In genomic region chr12:85110698-85111592, GRCm38 (mm10) we compare ENCODE assay signal across 8 mouse cellular contexts. TPM values are rescaled to one million over a fixed set of nuclear protein-coding genes. Genes with fewer than 3 reads are reported as not detected.
DNase-seq lines count a peak whose midpoint lies in the region; ATAC-seq and TF ChIP-seq lines count a peak whose summit lies in the region.

Gene Prox2 (minus strand): TSS chr12:85110759.
Gene Dlst (plus strand): TSS chr12:85110833.

- peaks cover 52% of the 10 kb centered on the region for H3K36me3 ChIP-seq in G1E (replicated peaks)
- H3K36me3 ChIP-seq in forebrain, embryonic 15.5 days: peaks cover 9% of the 10 kb centered on the region; the same call in 1 of the 2 replicates
- H3K36me3 ChIP-seq in neural tube, embryonic 14.5 days (ENCODE audit: control insufficient read depth, insufficient read depth, low read length): 0 out of 2 replicates have a peak, but pooled peaks cover 6% of the 10 kb centered on the region
- H3K36me3 ChIP-seq in testis, adult 2 months (ENCODE audit: control insufficient read depth, insufficient read depth, low read length): no peaks in the 10 kb centered on the region; the same call in 1 of the 2 replicates

- peak within 1 kb of the TSS; percentile 72 for H3K4me2 ChIP-seq in forebrain, embryonic 15.5 days (replicated peaks)
- H3K4me2 ChIP-seq in neural tube, embryonic 14.5 days (ENCODE audit: low read depth, low read length): peak within 1 kb of the TSS; percentile 88

- peak within 1 kb of the TSS; percentile 84 for H3K27ac ChIP-seq in forebrain, embryonic 15.5 days (replicated peaks)
- peak within 1 kb of the TSS; percentile 82 for H3K27ac ChIP-seq in neural tube, embryonic 14.5 days (ENCODE audit: low read depth, low read length)
- peak within 1 kb of the TSS; percentile 74 for H3K27ac ChIP-seq in testis, adult 2 months (ENCODE audit: control insufficient read depth, insufficient read depth, low read depth, low read length)

- H3K27me3 ChIP-seq in G1E (ENCODE audit: insufficient read depth, low read length): no peaks in the 10 kb centered on the region
- H3K27me3 ChIP-seq in forebrain, embryonic 15.5 days: no peaks in the 10 kb centered on the region
- no peaks in the 10 kb centered on the region for H3K27me3 ChIP-seq in neural tube, embryonic 14.5 days (ENCODE audit: control insufficient read depth, insufficient read depth, low read length)
- H3K27me3 ChIP-seq in testis, adult 2 months (ENCODE audit: control insufficient read depth, insufficient read depth, low read length): no peaks in the 10 kb centered on the region

- H3K9ac ChIP-seq in forebrain, embryonic 15.5 days (replicated peaks): peak within 1 kb of the TSS; percentile 95
- peak within 1 kb of the TSS; percentile 94 for H3K9ac ChIP-seq in neural tube, embryonic 14.5 days (replicated peaks; ENCODE audit: low read depth, low read length)

- TF ChIP-seq POLR2A in testis, adult 2 months (IDR thresholded peaks at IDR 0.05; ENCODE audit: control insufficient read depth, low read depth, low read length): peak; percentile 67

- peak within 1 kb of the TSS; percentile 86 for H3K4me3 ChIP-seq in G1E (ENCODE audit: low read depth, low read length)
- H3K4me3 ChIP-seq in forebrain, embryonic 15.5 days: peak within 1 kb of the TSS; percentile 89
- peak within 1 kb of the TSS; percentile 99 for H3K4me3 ChIP-seq in neural tube, embryonic 14.5 days (ENCODE audit: low read depth, low read length)
- H3K4me3 ChIP-seq in testis, adult 2 months (ENCODE audit: control insufficient read depth, low read depth, low read length): peak within 1 kb of the TSS; percentile 94

- H3K9me3 ChIP-seq in G1E (replicated peaks): no peaks in the 10 kb centered on the region
- H3K9me3 ChIP-seq in forebrain, embryonic 15.5 days: no peaks in the 10 kb centered on the region
- no peaks in the 10 kb centered on the region for H3K9me3 ChIP-seq in neural tube, embryonic 14.5 days (ENCODE audit: control insufficient read depth, low read length)

- intact Hi-C loops in heart, postnatal 25 days (cut with DNase I): no loop called here

- peaks cover 56% of the 10 kb centered on the region for H3K4me1 ChIP-seq in G1E (ENCODE audit: insufficient read depth, low read depth, low read length)
- peaks cover 26% of the 10 kb centered on the region for H3K4me1 ChIP-seq in forebrain, embryonic 15.5 days
- peaks cover 20% of the 10 kb centered on the region for H3K4me1 ChIP-seq in neural tube, embryonic 14.5 days (ENCODE audit: control insufficient read depth, insufficient read depth, low read length)
- peaks cover 17% of the 10 kb centered on the region for H3K4me1 ChIP-seq in testis, adult 2 months (ENCODE audit: control insufficient read depth, insufficient read depth, low read length)

- TF ChIP-seq CTCF in G1E (IDR thresholded peaks at IDR 0.05; ENCODE audit: low read depth, low read length): no peak
- no peak for TF ChIP-seq CTCF in testis, adult 2 months (IDR thresholded peaks at IDR 0.05; ENCODE audit: control insufficient read depth, insufficient read depth, insufficient replicate concordance, low read depth, low read length)

- WGBS in forebrain, embryonic 15.5 days: under 1% methylated on average over 83 of the region's 83 CpGs
- WGBS in neural tube, embryonic 14.5 days: under 1% methylated on average over 80 of the region's 83 CpGs

- DNase-seq in G1E (ENCODE audit: low spot score): peak; percentile 96
- DNase-seq in cerebellum, adult 11-12 months: peak; percentile 87
- peak; percentile 79 for DNase-seq in heart, postnatal 25 days (ENCODE audit: low spot score)
- peak; percentile 84 to 92 for DNase-seq in layer of hippocampus, adult 18-20 months (ENCODE audit: low spot score in 2 of 2)
- DNase-seq in lung, adult 18-20 months: peak; percentile 87

- ATAC-seq in G1E (ENCODE audit: extremely low read depth, insufficient number of reproducible peaks, low FRiP score, poor library complexity, severe bottlenecking): peak; percentile 65
- ATAC-seq in forebrain, embryonic 15.5 days (replicated peaks): peak; percentile 97
- peak; percentile 98 for ATAC-seq in neural tube, embryonic 14.5 days (ENCODE audit: low read depth)

RNA-seq across cellular contexts. Expression of gene Prox2, which starts in this region (rescaled TPM):
- total RNA-seq in G1E (2014; fragmentation: Nextera tagmentation) (12.1 and 13.5 TPM in 2 replicates), G1E (2017) (10.3 and 10.7 TPM in 2 replicates)
- 6.8 and 7.0 TPM in 2 replicates for polyA plus RNA-seq in G1E (2012)
- 1.7 and 1.8 TPM in 2 replicates for polyA plus RNA-seq in forebrain, embryonic 15.5 days (2015; fragmentation: Nextera tagmentation; extraction: Ambion mirVana)
- total RNA-seq in heart, postnatal 25 days (2021): 1 to 10 TPM; 1.5 to 1.8 TPM
- total RNA-seq in layer of hippocampus, adult 18-20 months (2021): 1 to 10 TPM; 1.8 to 2.2 TPM
- polyA plus RNA-seq in neural tube, embryonic 14.5 days (2014; fragmentation: Nextera tagmentation; extraction: Ambion mirVana): 1.0 and 1.9 TPM in 2 replicates
- 38.3 and 42.1 TPM in 2 replicates for polyA plus RNA-seq in testis, adult 2 months (2012; rRNA removed)

RNA-seq across cellular contexts. Expression of gene Dlst, which starts in this region (rescaled TPM):
- 208 and 213 TPM in 2 replicates for total RNA-seq in G1E (2014; fragmentation: Nextera tagmentation)
- 200 and 221 TPM in 2 replicates for total RNA-seq in G1E (2017)
- 728 and 1,047 TPM in 2 replicates for polyA plus RNA-seq in G1E (2012)
- polyA plus RNA-seq in forebrain, embryonic 15.5 days (2015; fragmentation: Nextera tagmentation; extraction: Ambion mirVana): 96.3 and 99.7 TPM in 2 replicates
- 100 to 1,000 TPM; 830 to 838 TPM for total RNA-seq in heart, postnatal 25 days (2021)
- total RNA-seq in layer of hippocampus, adult 18-20 months (2021): 100 to 1,000 TPM; 141 to 147 TPM
- 103 and 121 TPM in 2 replicates for polyA plus RNA-seq in neural tube, embryonic 14.5 days (2014; fragmentation: Nextera tagmentation; extraction: Ambion mirVana)
- polyA plus RNA-seq in testis, adult 2 months (2012; rRNA removed): 55.0 and 57.4 TPM in 2 replicates

Comparison
In these comparisons a context has a peak if more than half of its experiments do, and no peak if none do; other contexts are left out.
1. Peak in every context shown above with its lines: DNase-seq, ATAC-seq, H3K4me3 ChIP-seq and H3K27ac ChIP-seq.